Mouse (Mus musculus) G1E (cell line): ENCODE results near the gene Naalad2.
"Not testable (repeated sequence)": the region's sequence is repeated elsewhere in the genome, so short reads cannot be mapped to it uniquely, and the experiment has no call there.

Experiments used
- CTCF ChIP-seq: IDR thresholded peaks from 2 replicates; pipeline ENCODE4 v1.5.1; 2012; ENCODE audit warnings: low read depth, low read length, inconsistent platforms, mixed read lengths
- TAL1 ChIP-seq: conservative IDR thresholded peaks from 2 replicates; pipeline ENCODE4 v1.6.1; 2012; ENCODE audit warnings: low read depth, low read length, inconsistent platforms, mixed read lengths

- TF ChIP-seq CTCF, TAL1: not testable (repeated sequence)
These were observed 9.6 kb upstream of the Naalad2 start for GRCm38 (mm10) chr9:18412371-18412770.
